Mouse (Mus musculus): ENCODE data around the gene Oas1a. TPM values are rescaled to one million over a fixed set of nuclear protein-coding genes. Genes with fewer than 3 reads are reported as not detected.
A peak's percentile ranks its signal among the peaks of the same experiment; 100 is the strongest.
"Not testable (repeated sequence)": the region's sequence is repeated elsewhere in the genome, so short reads cannot be mapped to it uniquely, and the experiment has no call there.

The Oas1a gene
- polyA plus RNA-seq, 1 experiment = 21.3 TPM

GRCm38 (mm10) chr5:120892243-120892660, 15.1 kb downstream of the Oas1a start:
- TF ChIP-seq FLI1 (IDR thresholded peaks at IDR 0.05; ENCODE audit: low read length) (no peak), GATA1 (IDR thresholded peaks at IDR 0.05; ENCODE audit: borderline replicate concordance, low read length) (no peak)
- H3K4me1 ChIP-seq = no peaks in the 10 kb centered on the region
- H3K9me3 ChIP-seq = peaks cover 13% of the 10 kb centered on the region
- H3K4me3 ChIP-seq (replicated peaks) = no peak overlapping the region
- peaks cover 6% of the 10 kb centered on the region for H3K27me3 ChIP-seq (replicated peaks)
- H3K36me3 ChIP-seq (replicated peaks; ENCODE audit: low read length) = no peaks in the 10 kb centered on the region

- H3K27me3 ChIP-seq (replicated peaks); H3K4me3 ChIP-seq (replicated peaks); H3K4me1 ChIP-seq; H3K36me3 ChIP-seq (replicated peaks; ENCODE audit: low read length): not testable (repeated sequence)
- H3K9me3 ChIP-seq = peaks cover 13% of the 10 kb centered on the region
These were observed 15.6 kb downstream of the Oas1a start for GRCm38 (mm10) chr5:120891566-120892242.

GRCm38 (mm10) chr5:120890991-120891390, 16.3 kb downstream of the Oas1a start:
- Histone ChIP-seq H3K4me3 (replicated peaks) (no peak overlapping the region), H3K4me1 (no peaks in the 10 kb centered on the region), H3K27me3 (replicated peaks) (peaks cover 9% of the 10 kb centered on the region), H3K9me3 (peaks cover 13% of the 10 kb centered on the region), H3K36me3 (replicated peaks; ENCODE audit: low read length) (no peaks in the 10 kb centered on the region)
- TF ChIP-seq FLI1 (IDR thresholded peaks at IDR 0.05; ENCODE audit: low read length) (no peak), GATA1 (IDR thresholded peaks at IDR 0.05; ENCODE audit: borderline replicate concordance, low read length) (no peak)

DNA sequence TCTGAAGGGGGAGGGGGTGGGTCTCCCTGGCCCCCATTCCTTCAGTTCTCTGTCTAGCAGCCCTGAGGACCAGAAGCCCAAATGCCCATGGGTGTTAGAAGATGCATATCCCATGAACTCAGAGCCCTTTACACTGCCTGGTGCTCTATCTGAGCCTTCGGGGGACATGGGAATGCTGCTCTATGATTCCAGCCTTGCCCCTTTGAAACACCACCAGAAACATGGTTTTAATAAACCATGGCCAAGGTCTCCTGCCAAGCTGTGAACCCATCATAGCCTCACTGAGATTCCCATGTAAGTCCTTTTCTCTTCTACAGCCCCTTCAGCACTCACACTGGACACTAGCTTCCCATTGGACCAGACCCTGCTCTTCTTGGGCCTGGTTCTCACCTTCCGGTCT, 17.3 kb downstream of the Oas1a start:
- peaks cover 13% of the 10 kb centered on the region for H3K9me3 ChIP-seq
- H3K4me3 ChIP-seq (replicated peaks) = no peak overlapping the region
- no peaks in the 10 kb centered on the region for H3K36me3 ChIP-seq (replicated peaks; ENCODE audit: low read length)
- TF ChIP-seq GATA1 (IDR thresholded peaks at IDR 0.05; ENCODE audit: borderline replicate concordance, low read length) = no peak
- no peak for TF ChIP-seq FLI1 (IDR thresholded peaks at IDR 0.05; ENCODE audit: low read length)
- H3K27me3 ChIP-seq (replicated peaks) = peaks cover 9% of the 10 kb centered on the region
- H3K4me1 ChIP-seq = no peaks in the 10 kb centered on the region

GRCm38 (mm10) chr5:120888294-120888815, 19.0 kb downstream of the Oas1a start:
- not testable (repeated sequence) for H3K27me3 ChIP-seq (replicated peaks); H3K9me3 ChIP-seq; H3K4me3 ChIP-seq (replicated peaks); H3K36me3 ChIP-seq (replicated peaks; ENCODE audit: low read length); H3K4me1 ChIP-seq

- Histone ChIP-seq H3K9me3 (peaks cover 8% of the 10 kb centered on the region), H3K4me1 (no peaks in the 10 kb centered on the region), H3K36me3 (replicated peaks; ENCODE audit: low read length) (no peaks in the 10 kb centered on the region), H3K4me3 (replicated peaks) (no peak overlapping the region), H3K27me3 (replicated peaks) (peaks cover 9% of the 10 kb centered on the region)
- TF ChIP-seq GATA1 (IDR thresholded peaks at IDR 0.05; ENCODE audit: borderline replicate concordance, low read length) (no peak), FLI1 (IDR thresholded peaks at IDR 0.05; ENCODE audit: low read length) (no peak)
These were observed 19.5 kb downstream of the Oas1a start for GRCm38 (mm10) chr5:120887831-120888230.

GRCm38 (mm10) chr5:120887413-120887812, 19.9 kb downstream of the Oas1a start, which contains the start of gene Oas1g:
Gene Oas1g, minus strand, starts transcription at chr5:120887613.
- H3K27me3 ChIP-seq (replicated peaks) = peaks cover 11% of the 10 kb centered on the region
- not testable (repeated sequence) for H3K4me1 ChIP-seq; H3K9me3 ChIP-seq; H3K36me3 ChIP-seq (replicated peaks; ENCODE audit: low read length)
- peak within 1 kb of the TSS; percentile 76 for H3K4me3 ChIP-seq (replicated peaks)

- not testable (repeated sequence) for H3K36me3 ChIP-seq (replicated peaks; ENCODE audit: low read length); H3K27me3 ChIP-seq (replicated peaks); H3K4me3 ChIP-seq (replicated peaks); H3K9me3 ChIP-seq; H3K4me1 ChIP-seq
These were observed 25.6 kb downstream of the Oas1a start for GRCm38 (mm10) chr5:120881681-120882080.

- H3K36me3 ChIP-seq (replicated peaks; ENCODE audit: low read length); H3K4me3 ChIP-seq (replicated peaks); H3K4me1 ChIP-seq; H3K9me3 ChIP-seq: not testable (repeated sequence)
- peaks cover 13% of the 10 kb centered on the region for H3K27me3 ChIP-seq (replicated peaks)
These were observed 28.5 kb downstream of the Oas1a start for GRCm38 (mm10) chr5:120878803-120879202.

- H3K9me3 ChIP-seq; H3K4me1 ChIP-seq; H3K4me3 ChIP-seq (replicated peaks); H3K36me3 ChIP-seq (replicated peaks; ENCODE audit: low read length): not testable (repeated sequence)
- H3K27me3 ChIP-seq (replicated peaks) = peaks cover 19% of the 10 kb centered on the region
These were observed 29.9 kb downstream of the Oas1a start for GRCm38 (mm10) chr5:120877407-120877806.

DNA sequence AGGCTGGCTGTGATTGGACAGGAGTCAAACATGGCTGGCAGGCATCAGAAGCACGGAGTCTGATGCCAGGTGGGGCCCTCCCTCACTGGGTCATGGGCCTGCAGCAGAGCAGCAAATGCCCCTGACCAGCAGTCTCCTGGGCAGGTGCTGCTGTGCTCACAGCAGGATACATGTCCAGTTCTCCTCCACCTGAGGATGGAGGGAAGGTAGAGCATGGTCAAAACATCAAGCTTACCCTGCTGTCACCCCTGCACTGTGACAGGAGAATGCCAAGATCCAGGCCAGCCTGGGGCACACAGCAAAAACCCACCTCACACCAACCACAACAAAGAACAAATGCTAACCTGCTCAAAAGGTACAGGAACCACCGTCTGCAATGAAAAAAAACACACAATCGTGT, 30.5 kb downstream of the Oas1a start:
- H3K4me1 ChIP-seq; H3K36me3 ChIP-seq (replicated peaks; ENCODE audit: low read length); H3K9me3 ChIP-seq; H3K4me3 ChIP-seq (replicated peaks): not testable (repeated sequence)
- H3K27me3 ChIP-seq (replicated peaks) = peaks cover 23% of the 10 kb centered on the region

Measured in megakaryocyte, embryonic 14.5 days (primary cell).